ENCODE assay signal across 16 mouse cellular contexts in genomic region chr3:22185265-22185664, GRCm38 (mm10).
"Had no signal": no experiment of that assay in that cellular context is flagged by ENCODE, and none has a peak within 500 bp of the region (broad histone marks: within the 10 kb centered on the region; RNA-seq: fewer than 3 reads in every experiment).

No protein-coding gene starts in this region.

- H3K9me3 ChIP-seq: neural tube, embryonic 13.5 days; neural tube, embryonic 15.5 days; stomach, embryonic 15.5 days had no signal

- H3K4me3 ChIP-seq: neural tube, embryonic 13.5 days; neural tube, embryonic 15.5 days; stomach, embryonic 15.5 days had no signal

- H3K27me3 ChIP-seq: neural tube, embryonic 13.5 days; neural tube, embryonic 15.5 days; stomach, embryonic 15.5 days had no signal

- H3K4me2 ChIP-seq: neural tube, embryonic 13.5 days; neural tube, embryonic 15.5 days; stomach, embryonic 15.5 days had no signal

- DNase-seq: retina, postnatal 1 day; right cerebral cortex, adult 18-20 months; right cerebral cortex, postnatal 14 days; right cerebral cortex, postnatal 25 days; right cerebral cortex, postnatal 4 days; spleen, adult 18-20 months; thymus, adult 18-20 months; thymus, adult 2 months; thymus, postnatal 14 days; thymus, postnatal 25 days; thymus, postnatal 36 days; thymus, postnatal 4 days had no signal

- H3K36me3 ChIP-seq: neural tube, embryonic 13.5 days; neural tube, embryonic 15.5 days; stomach, embryonic 15.5 days had no signal

- H3K9ac ChIP-seq: neural tube, embryonic 13.5 days; neural tube, embryonic 15.5 days; stomach, embryonic 15.5 days had no signal

- H3K27ac ChIP-seq: neural tube, embryonic 13.5 days; neural tube, embryonic 15.5 days; stomach, embryonic 15.5 days; stomach, postnatal 0 days had no signal

- H3K4me1 ChIP-seq: neural tube, embryonic 15.5 days; stomach, embryonic 15.5 days had no signal
